Mouse (Mus musculus): ENCODE results near the gene Stoml1. TPM values are rescaled to one million over a fixed set of nuclear protein-coding genes. Genes with fewer than 3 reads are reported as not detected.

Gene Stoml1
- polyA plus RNA-seq, 1 experiment from 2014 or later = 35.8 TPM

DNA sequence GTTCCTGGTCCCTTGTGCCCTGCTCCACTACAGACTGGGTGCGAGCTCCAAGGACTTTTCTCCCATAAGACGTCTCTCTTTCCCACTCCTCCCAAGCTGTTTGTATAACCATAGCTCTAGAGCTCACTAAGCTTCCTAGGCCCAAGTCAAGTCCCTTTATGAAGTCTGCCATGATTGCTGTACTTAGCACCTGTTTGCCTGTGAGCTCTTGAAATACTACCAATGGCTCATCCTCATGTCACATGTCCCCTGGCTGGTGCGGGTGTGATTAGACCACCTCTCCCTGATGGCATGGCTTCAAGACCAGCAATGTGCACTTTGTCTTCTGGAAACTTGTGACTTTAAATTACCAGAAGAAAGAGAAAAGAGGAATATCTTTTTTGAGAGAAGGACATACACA is 42.4 kb downstream of the Stoml1 start:
- 82% methylated on average over 3 of the region's 3 CpGs for WGBS
- Histone ChIP-seq H3K9ac (replicated peaks; ENCODE audit: low read length) (no peak overlapping the region), H3K4me2 (replicated peaks; ENCODE audit: low read depth, low read length) (no peak overlapping the region), H3K36me3 (ENCODE audit: insufficient read depth, low read length) (no peaks in the 10 kb centered on the region), H3K9me3 (ENCODE audit: low read length) (no peaks in the 10 kb centered on the region), H3K27me3 (ENCODE audit: insufficient read depth, low read length) (no peaks in the 10 kb centered on the region), H3K27ac (ENCODE audit: low read length) (peak overlapping the region; percentile 89), H3K4me3 (ENCODE audit: low read length) (no peak overlapping the region), H3K4me1 (ENCODE audit: insufficient read depth, low read length) (peaks cover 27% of the 10 kb centered on the region)
- ATAC-seq (ENCODE audit: low FRiP score, low TSS enrichment) = no peak

DNA sequence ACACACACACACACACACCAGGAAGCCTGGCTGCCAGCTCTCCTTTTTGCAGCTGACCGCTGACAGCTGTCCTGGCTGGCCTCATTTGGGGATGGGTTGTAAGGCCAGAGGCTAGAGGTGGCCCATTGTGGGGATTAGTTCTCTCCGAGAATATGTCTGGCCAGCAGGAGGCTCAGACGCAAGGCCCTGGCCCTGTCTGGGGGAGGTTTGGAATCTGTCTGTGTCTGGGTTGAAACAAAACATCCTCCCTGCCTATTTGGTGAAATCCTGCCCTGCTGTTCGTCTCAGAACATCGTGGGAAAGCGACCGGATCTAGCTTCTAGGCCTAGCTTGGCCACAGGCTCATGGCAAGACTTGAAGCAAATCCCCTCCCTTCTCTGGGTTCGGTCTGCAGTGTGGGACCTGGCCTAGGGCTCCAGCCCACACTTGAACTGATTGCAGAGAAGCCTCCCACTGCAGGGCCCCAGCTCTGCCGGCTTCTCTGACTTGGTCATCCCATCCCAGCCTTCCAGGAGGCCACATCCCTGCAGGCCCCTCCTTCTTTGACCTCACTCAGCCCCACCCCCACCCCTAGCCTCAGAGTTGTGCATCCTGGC is 42.9 kb downstream of the Stoml1 start:
- peak; percentile 82 for ATAC-seq (ENCODE audit: low FRiP score, low TSS enrichment)

DNA sequence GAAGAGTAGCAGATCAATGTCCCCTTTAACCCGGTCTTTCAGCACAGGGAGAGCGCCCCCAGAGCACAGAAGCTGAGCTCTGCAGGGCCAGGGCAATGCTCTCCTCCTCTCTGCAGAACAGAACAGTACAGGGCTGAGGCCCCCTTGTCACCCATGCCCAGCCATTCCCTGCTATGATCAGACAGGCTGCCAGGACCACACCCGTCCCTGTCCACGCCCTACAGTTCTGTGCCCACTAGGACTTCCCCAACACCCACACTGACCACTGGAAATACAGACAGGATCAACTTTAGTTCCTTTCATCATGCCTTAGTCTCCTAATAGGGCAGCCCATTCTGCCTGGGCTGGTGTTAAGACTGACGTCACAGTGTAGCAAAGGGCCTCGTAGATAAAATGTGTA is 44.1 kb downstream of the Stoml1 start:
- WGBS = 89% methylated on average over 6 of the region's 6 CpGs
- Histone ChIP-seq H3K4me2 (replicated peaks; ENCODE audit: low read depth, low read length) (no peak overlapping the region), H3K9me3 (ENCODE audit: low read length) (no peaks in the 10 kb centered on the region), H3K9ac (replicated peaks; ENCODE audit: low read length) (no peak overlapping the region), H3K36me3 (ENCODE audit: insufficient read depth, low read length) (no peaks in the 10 kb centered on the region), H3K4me3 (ENCODE audit: low read length) (no peak overlapping the region), H3K27ac (ENCODE audit: low read length) (no peak overlapping the region; the same call in 1 of the 2 replicates), H3K27me3 (ENCODE audit: insufficient read depth, low read length) (no peaks in the 10 kb centered on the region), H3K4me1 (ENCODE audit: insufficient read depth, low read length) (peaks cover 27% of the 10 kb centered on the region)
- no peak for ATAC-seq (ENCODE audit: low FRiP score, low TSS enrichment)

More for the DNA sequence above, 42.9 kb downstream of the Stoml1 start:
- H3K27ac ChIP-seq (ENCODE audit: low read length) = peak overlapping the region; percentile 89
- no peak overlapping the region for H3K4me2 ChIP-seq (replicated peaks; ENCODE audit: low read depth, low read length)
- no peaks in the 10 kb centered on the region for H3K36me3 ChIP-seq (ENCODE audit: insufficient read depth, low read length)
- H3K4me3 ChIP-seq (ENCODE audit: low read length) = no peak overlapping the region
- H3K4me1 ChIP-seq (ENCODE audit: insufficient read depth, low read length) = peaks cover 27% of the 10 kb centered on the region
- H3K9me3 ChIP-seq (ENCODE audit: low read length) = no peaks in the 10 kb centered on the region
- no peaks in the 10 kb centered on the region for H3K27me3 ChIP-seq (ENCODE audit: insufficient read depth, low read length)
- H3K9ac ChIP-seq (replicated peaks; ENCODE audit: low read length) = 0 out of 2 replicates have a peak overlapping the region, but pooled peaks have one; percentile 3
- WGBS = 16% methylated on average over 9 of the region's 9 CpGs

DNA sequence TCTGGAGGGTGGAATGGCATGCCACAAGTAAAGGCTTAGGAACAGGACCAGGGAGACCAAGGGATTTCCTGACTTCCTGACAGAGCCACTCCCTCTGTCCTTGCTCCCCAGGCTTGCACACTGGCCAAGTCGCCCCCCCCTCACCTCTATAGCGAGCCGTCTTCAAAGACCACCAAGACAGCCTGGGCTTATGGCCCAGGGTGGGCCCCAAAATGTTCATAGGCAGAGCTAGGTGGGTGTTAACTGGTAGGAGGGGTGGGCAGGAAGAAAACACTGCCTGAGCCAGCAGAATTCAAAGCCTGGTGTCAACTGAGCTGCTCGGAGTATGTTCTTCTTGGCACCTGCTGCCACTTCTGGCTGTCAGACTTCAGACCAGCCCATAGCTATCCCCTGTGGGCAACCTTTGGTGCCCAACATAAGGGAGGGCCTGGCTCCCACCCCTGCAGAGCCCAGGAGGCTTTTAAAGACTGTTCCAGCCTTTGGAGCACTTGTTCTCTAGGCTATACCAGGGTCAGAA is 45.1 kb downstream of the Stoml1 start:
- no peak overlapping the region for H3K4me2 ChIP-seq (replicated peaks; ENCODE audit: low read depth, low read length)
- no peak overlapping the region for H3K9ac ChIP-seq (replicated peaks; ENCODE audit: low read length)
- no peaks in the 10 kb centered on the region for H3K36me3 ChIP-seq (ENCODE audit: insufficient read depth, low read length)
- no peak overlapping the region for H3K4me3 ChIP-seq (ENCODE audit: low read length)
- H3K27me3 ChIP-seq (ENCODE audit: insufficient read depth, low read length) = no peaks in the 10 kb centered on the region
- H3K27ac ChIP-seq (ENCODE audit: low read length) = no peak overlapping the region
- WGBS = 63% methylated on average over 4 of the region's 4 CpGs
- H3K4me1 ChIP-seq (ENCODE audit: insufficient read depth, low read length) = peaks cover 31% of the 10 kb centered on the region
- H3K9me3 ChIP-seq (ENCODE audit: low read length) = no peaks in the 10 kb centered on the region
- ATAC-seq (ENCODE audit: low FRiP score, low TSS enrichment) = no peak

DNA sequence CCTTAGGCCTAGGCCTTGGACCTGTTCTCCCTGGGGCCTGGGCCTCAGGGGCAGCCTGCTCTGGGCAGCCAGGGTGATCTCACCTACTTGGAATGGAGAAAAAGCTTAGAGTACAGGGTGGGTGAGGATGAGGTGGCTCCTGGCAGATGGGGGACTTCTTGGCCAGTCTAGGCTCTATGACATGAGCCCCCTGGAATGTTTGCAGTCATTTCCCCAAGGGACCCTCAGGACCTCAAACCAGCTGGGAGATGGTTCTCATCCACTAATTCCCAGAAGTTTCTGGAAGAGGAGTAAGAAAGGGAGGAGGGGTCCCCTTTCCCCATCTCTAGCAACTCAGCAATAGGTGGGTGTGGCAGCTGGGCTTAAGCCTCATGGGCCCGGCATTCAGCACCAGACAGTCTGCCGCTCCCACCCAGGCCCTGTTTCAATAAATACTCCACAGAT is 46.4 kb downstream of the Stoml1 start:
- no peak overlapping the region for H3K27ac ChIP-seq (ENCODE audit: low read length)
- H3K4me2 ChIP-seq (replicated peaks; ENCODE audit: low read depth, low read length) = no peak overlapping the region
- peaks cover 45% of the 10 kb centered on the region for H3K4me1 ChIP-seq (ENCODE audit: insufficient read depth, low read length)
- no peak overlapping the region for H3K9ac ChIP-seq (replicated peaks; ENCODE audit: low read length)
- no peaks in the 10 kb centered on the region for H3K36me3 ChIP-seq (ENCODE audit: insufficient read depth, low read length)
- no peak for ATAC-seq (ENCODE audit: low FRiP score, low TSS enrichment)
- H3K27me3 ChIP-seq (ENCODE audit: insufficient read depth, low read length) = no peaks in the 10 kb centered on the region
- WGBS = 48% methylated on average over 2 of the region's 2 CpGs
- no peak overlapping the region for H3K4me3 ChIP-seq (ENCODE audit: low read length)
- H3K9me3 ChIP-seq (ENCODE audit: low read length) = no peaks in the 10 kb centered on the region

DNA sequence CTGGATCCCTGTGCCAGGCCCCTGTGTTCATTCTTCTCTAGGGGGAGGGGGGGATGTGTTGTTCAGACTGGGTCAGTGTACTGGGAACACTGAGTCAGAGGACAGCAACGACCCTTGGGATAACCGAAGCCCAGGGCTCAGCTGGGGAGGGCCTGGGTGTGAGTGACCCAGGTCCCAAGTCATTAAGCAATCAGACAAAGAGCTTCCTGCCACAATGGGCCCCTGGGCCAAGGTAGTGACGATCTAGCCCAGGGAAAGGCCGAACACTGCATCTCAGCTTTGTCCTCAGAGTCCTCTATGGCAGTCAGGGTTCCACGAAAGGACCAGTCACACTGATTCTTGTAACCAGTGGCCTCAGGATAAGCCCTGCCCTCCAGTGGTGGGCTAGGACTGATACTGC is 50.2 kb downstream of the Stoml1 start:
- WGBS = 38% methylated on average over 5 of the region's 5 CpGs
- H3K36me3 ChIP-seq (ENCODE audit: insufficient read depth, low read length) = no peaks in the 10 kb centered on the region
- no peak overlapping the region for H3K9ac ChIP-seq (replicated peaks; ENCODE audit: low read length)
- H3K4me1 ChIP-seq (ENCODE audit: insufficient read depth, low read length) = peaks cover 65% of the 10 kb centered on the region
- H3K27me3 ChIP-seq (ENCODE audit: insufficient read depth, low read length) = no peaks in the 10 kb centered on the region
- no peak overlapping the region for H3K4me2 ChIP-seq (replicated peaks; ENCODE audit: low read depth, low read length)
- H3K9me3 ChIP-seq (ENCODE audit: low read length) = no peaks in the 10 kb centered on the region
- H3K4me3 ChIP-seq (ENCODE audit: low read length) = no peak overlapping the region
- no peak for ATAC-seq (ENCODE audit: low FRiP score, low TSS enrichment)
- H3K27ac ChIP-seq (ENCODE audit: low read length) = peak overlapping the region; percentile 76

DNA sequence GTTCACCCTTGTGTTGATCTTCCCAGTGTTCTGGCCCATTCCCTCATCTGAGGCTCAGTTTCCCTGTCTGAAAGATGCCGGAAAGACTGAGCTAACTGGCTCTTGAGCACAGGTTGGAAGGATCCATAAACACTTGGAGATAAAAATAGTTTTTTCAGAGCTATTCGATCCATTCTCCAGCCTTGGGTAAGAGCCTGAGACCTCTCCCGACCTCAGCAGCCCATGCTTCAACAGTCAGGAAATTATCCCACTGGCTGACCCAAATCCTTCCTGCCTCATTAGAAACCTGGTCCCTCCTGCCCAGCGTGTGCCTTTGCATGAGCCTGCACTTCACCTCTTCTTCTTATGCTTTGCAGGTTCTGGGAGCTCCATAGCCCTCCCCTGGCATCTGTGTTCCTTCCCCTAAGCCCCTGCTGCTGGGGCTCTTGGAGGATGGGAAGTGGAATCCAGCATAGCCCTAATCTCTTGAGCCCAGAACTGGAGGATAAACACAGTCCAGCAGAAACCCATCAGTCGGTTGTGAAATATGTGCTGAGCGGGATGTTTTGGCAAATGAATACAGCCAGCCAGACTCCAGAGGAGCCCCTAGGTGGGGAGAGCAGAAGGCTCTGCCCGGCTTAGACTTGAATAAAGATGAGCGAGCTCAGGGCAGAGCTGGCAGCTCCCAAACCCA is 50.8 kb downstream of the Stoml1 start:
- Histone ChIP-seq H3K36me3 (ENCODE audit: insufficient read depth, low read length) (no peaks in the 10 kb centered on the region), H3K27ac (ENCODE audit: low read length) (peak overlapping the region; percentile 76), H3K4me3 (ENCODE audit: low read length) (no peak overlapping the region), H3K9ac (replicated peaks; ENCODE audit: low read length) (peak overlapping the region; percentile 46; the same call in 1 of the 2 replicates), H3K9me3 (ENCODE audit: low read length) (no peaks in the 10 kb centered on the region), H3K27me3 (ENCODE audit: insufficient read depth, low read length) (no peaks in the 10 kb centered on the region), H3K4me1 (ENCODE audit: insufficient read depth, low read length) (peaks cover 71% of the 10 kb centered on the region), H3K4me2 (replicated peaks; ENCODE audit: low read depth, low read length) (no peak overlapping the region)
- 26% methylated on average over 8 of the region's 8 CpGs for WGBS
- no peak for ATAC-seq (ENCODE audit: low FRiP score, low TSS enrichment)

DNA sequence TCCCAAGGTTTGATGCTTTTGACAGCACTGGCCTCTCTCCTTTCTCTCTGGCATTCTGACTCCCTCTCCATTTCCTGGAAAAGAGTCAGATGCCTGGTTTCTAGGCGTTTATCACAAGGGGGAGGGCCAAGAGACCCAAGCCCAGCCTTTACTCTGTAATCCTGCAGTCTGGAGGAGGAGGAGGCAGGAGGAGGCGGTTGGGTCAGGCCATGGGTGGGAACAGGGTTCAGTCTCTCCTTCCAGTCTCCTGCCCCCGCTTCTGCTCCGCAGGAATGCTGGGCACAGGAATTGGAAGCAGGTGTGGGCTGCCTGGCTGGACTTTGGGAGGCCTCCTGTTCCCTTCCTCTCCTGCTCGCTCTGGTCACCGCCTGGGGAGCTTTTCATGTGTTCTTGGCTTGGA is 52.7 kb downstream of the Stoml1 start:
- H3K4me1 ChIP-seq (ENCODE audit: insufficient read depth, low read length) = peaks cover 73% of the 10 kb centered on the region
- 12% methylated on average over 6 of the region's 6 CpGs for WGBS
- H3K9me3 ChIP-seq (ENCODE audit: low read length) = no peaks in the 10 kb centered on the region

DNA sequence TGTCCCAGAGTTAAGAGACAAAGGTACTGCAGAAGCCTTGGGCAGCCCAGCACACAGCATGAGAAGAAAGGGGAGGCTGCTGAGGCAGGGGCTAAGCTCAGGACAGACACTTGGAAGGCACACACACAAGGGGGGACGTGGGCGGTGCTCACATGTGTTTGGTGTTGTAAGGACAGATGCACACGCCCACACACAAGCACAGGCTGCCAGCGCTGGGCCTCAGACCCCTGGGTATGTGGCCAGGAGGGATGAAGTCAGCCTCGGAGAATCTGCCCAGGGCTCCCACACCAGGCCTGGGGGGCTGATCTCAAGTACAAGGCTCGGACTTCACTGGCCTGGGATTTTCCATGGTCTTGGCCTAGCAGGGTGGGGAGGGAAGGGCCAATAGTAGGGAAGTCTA is 55.4 kb downstream of the Stoml1 start:
- WGBS = 23% methylated on average over 6 of the region's 6 CpGs
- Histone ChIP-seq H3K4me1 (ENCODE audit: insufficient read depth, low read length) (peaks cover 84% of the 10 kb centered on the region), H3K9me3 (ENCODE audit: low read length) (no peaks in the 10 kb centered on the region), H3K27me3 (ENCODE audit: insufficient read depth, low read length) (no peaks in the 10 kb centered on the region), H3K36me3 (ENCODE audit: insufficient read depth, low read length) (no peaks in the 10 kb centered on the region), H3K4me3 (ENCODE audit: low read length) (no peak overlapping the region), H3K4me2 (replicated peaks; ENCODE audit: low read depth, low read length) (no peak overlapping the region), H3K27ac (ENCODE audit: low read length) (0 out of 2 replicates have a peak overlapping the region, but pooled peaks have one; percentile 13), H3K9ac (replicated peaks; ENCODE audit: low read length) (0 out of 2 replicates have a peak overlapping the region, but pooled peaks have one; percentile 7)
- peak; percentile 4; the same call in 1 of the 2 replicates for ATAC-seq (ENCODE audit: low FRiP score, low TSS enrichment)

More for the DNA sequence above, 52.7 kb downstream of the Stoml1 start:
- no peak overlapping the region for H3K9ac ChIP-seq (replicated peaks; ENCODE audit: low read length)
- H3K36me3 ChIP-seq (ENCODE audit: insufficient read depth, low read length) = no peaks in the 10 kb centered on the region
- peak; percentile 50 for ATAC-seq (ENCODE audit: low FRiP score, low TSS enrichment)
- no peak overlapping the region for H3K4me3 ChIP-seq (ENCODE audit: low read length)
- H3K27me3 ChIP-seq (ENCODE audit: insufficient read depth, low read length) = no peaks in the 10 kb centered on the region
- peak overlapping the region; percentile 41 for H3K27ac ChIP-seq (ENCODE audit: low read length)
- no peak overlapping the region for H3K4me2 ChIP-seq (replicated peaks; ENCODE audit: low read depth, low read length)
